Mouse (Mus musculus) cortical plate, adult 2 months (tissue): ENCODE measurements around the gene Faf1.

Experiments
- CTCF ChIP-seq: fragments of 200-500 bp; IDR thresholded peaks from 2 replicates; pipeline ENCODE4 v1.5.1; 2011; ENCODE audit warnings: mild to moderate bottlenecking, control low read depth, low read length; ENCODE audit not compliant: insufficient read depth; ENCODE audit errors: extremely low read depth
- POLR2A ChIP-seq: fragments of 200-500 bp; IDR thresholded peaks from 2 replicates; pipeline ENCODE4 v1.6.1; 2011; ENCODE audit warnings: mild to moderate bottlenecking, low read length, control low read depth; ENCODE audit not compliant: insufficient read depth; ENCODE audit errors: extremely low read depth

GRCm38 (mm10) chr4:109656301-109656700 lies 20.1 kb upstream of the Faf1 start:
- TF ChIP-seq POLR2A (no peak), CTCF (no peak)
